Mouse (Mus musculus): ENCODE measurements around the gene Relt.

Gene Relt

DNA sequence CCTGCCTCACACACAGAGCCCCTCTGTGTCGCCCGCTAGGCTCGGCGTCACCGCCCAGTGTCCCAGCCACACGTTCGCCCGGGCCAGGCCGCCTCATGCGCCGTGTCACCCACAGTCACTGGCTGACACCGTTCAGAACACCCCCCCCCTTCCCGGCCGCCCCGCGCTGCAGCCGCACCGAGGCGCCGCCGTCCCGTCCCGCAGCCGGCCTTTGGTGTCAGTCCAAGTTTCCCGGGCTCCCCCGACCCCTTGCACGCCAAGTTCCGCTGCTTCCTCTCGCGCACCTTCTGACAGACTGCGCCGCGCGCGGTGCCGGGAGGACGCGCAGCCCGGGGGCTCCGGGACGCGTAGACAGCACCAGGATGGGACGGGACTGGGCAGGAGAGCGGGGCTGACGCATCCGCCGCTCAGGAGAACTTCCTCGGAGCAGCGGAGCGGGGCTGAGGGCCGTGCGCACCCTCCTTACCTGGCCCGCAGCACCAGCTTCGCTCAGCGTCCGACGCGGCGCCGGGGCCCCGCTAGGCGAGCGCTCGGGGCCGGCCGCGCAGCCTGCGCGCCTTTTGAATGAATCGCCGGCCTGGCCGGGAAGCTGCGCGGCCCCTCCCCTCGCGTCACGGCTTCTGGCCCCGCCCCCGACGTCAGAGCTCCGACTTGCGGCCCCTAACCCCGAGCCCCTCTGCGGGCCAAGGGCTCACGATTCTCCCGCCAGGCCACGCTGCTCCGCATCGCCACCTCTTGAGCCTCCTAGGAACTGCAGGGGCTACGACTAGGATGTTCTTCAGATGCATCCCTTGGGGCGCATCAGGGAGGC lies at the start of gene Relt:
Gene Relt, minus strand, starts transcription at position 619 of the 811 bp plus-strand sequence.
- peak; percentile 94 for DNase-seq (ENCODE audit: low read depth, low spot score)

DNA sequence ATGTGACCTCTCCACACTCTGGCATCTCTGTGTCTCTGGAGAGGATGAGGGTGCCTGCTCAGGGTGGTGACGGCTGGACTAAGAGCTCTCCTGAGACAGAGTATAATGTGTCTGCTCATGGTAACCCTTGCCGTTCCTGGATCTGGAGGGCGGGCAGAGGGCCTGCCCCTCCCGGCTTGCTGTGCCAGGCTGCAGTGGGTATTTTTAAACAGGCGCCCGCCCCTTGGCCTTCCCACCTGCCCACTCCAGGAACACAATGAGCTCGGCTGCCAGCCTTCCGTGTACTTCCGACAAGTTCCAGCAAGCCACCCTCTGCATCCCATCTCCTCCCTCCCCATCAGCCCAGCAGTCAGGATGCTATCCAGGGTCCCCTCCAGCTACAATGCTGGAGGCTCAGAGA lies 48.5 kb upstream of the Relt start:
- peak; percentile 80 for DNase-seq (ENCODE audit: low read depth, low spot score)

DNA sequence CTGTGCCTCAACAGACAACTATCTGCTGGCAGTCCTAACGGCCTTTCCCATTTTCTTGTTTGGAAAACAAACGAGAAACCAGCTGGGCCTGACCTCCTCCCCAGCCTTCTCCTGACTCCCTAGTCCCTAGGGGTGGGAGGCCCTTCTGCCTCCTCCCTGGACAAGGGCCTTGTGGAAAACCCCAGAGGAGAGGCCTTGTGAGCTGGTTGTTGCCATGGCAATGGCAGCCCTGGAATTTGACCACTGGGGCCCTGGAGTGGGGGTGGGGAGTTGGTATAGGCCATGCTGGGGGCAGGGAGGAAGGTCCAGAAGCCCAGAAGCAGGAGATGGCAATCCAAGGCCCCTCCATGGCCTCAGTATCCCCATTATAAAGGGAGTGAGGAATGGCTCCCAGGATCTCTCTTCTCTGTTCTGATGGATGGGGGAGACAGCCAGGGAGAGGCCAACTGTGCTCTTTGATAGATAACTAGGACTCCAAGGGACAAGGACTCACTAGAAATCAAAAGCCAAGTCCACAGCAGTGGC lies 48.1 kb upstream of the Relt start:
- no peak for DNase-seq (ENCODE audit: low read depth, low spot score)

DNA sequence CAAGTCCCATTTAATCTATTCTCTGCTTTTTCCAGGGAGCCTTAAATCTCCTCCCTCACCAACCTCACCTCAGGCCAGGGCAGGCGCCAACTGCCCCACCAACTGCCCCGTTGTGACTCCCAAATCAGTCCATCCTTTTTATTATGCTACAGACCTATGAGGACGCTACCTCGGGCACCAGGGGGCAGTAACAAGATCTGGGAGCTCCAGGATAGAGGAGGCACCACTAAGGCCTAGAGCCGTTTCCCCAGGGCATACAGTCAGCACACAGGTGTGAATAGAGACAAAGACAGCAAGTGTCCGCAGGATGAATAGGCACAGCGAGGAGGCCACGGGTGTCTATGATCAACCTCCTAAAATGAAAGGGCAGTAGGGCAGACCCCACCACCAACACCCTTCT lies 45.3 kb upstream of the Relt start:
- DNase-seq (ENCODE audit: low read depth, low spot score) = no peak

DNA sequence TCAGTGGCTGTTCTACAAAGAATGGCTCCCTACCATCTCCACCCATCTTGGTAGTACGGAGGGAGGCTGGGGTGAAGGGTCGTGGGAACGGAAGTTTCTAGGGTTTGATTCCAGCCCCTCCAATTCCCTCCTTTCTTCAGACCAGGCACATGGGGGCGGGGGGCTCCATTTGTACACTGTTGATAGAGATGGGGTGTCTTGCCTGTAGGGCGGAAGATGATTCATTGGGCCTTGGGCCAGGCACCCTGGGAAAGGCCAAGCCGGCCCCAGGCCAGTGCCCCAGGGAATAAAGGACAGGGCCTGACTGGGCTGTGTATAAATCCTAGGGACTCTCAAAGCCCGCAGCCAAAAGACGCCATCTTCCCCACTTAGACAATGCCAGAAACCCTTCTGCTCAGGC lies 44.8 kb upstream of the Relt start:
- no peak for DNase-seq (ENCODE audit: low read depth, low spot score)

DNA sequence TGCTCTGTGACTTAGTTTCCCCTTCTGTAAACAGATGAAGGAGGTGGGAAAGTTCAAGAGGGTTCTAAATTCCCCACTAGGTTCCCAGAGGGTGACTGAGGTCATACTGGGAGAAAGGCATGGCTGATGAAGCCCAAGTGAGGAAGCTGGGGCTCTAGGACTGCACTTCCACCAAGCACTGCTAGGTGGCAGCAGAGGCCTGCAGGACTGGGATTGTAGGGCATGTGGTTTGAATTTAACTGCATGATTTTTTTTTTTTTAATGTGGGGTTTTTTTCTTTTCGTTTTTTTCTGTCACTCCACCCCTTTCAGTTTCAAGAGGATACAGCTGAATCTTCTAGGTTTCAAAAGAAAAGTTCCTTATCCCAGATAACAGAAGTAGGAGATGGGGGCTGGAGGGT lies 44.0 kb upstream of the Relt start:
- peak; percentile 77 for DNase-seq (ENCODE audit: low read depth, low spot score)

DNA sequence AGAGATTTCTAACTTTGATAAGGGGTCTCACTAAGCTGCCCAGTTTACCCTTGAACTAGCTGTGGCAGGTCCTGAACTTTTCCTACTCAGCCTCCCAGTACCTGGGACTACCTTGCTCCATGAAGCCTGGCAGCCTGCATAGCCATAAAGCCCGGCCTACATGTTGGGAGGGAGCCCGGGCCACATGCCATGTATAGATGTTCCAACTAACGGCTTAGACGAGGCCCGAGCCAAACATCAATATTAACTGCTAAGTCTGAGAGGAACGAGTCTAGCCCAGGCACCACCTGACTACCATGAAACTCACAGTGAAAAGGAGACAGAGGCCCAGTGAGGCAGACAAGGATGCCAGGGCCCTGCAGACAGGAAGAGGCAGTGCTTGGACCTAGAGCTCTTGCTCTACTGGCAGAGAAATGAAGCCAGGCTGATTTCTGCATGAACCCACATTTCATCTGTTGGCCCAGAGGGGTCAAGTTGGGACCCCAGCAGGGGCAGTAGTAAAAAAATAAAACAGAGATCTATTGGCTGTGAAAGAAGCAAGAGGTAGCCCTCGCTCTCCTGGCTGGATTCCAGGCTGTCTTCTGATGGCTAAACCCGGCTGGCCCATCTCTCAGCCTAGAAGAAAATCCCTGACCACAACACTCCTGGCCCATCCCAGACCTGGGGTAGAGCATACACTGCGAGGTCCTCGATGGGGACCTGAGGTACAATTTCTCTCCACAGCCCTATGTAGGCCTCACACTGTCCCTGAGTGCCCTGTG lies 43.0 kb upstream of the Relt start:
- no peak for DNase-seq (ENCODE audit: low read depth, low spot score)

DNA sequence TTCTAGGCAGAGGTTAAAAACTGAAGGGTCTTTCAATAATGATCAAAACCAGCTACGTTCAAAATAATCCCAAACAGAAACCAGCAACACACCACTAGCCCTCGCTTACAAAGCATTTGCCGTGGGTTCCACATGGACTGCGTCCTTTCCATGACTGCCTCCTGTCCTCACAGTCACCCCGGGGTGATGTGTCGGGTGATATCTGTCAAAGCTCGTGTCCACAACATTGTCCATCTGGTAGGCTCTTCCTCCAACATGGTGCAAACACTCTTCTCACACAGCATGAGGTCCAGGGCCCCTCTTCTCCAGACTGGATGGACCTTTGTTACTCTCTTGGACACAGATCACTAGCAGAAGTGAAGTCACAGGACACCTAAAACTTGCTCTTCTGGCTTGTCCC lies 41.8 kb upstream of the Relt start:
- DNase-seq (ENCODE audit: low read depth, low spot score) = no peak

DNA sequence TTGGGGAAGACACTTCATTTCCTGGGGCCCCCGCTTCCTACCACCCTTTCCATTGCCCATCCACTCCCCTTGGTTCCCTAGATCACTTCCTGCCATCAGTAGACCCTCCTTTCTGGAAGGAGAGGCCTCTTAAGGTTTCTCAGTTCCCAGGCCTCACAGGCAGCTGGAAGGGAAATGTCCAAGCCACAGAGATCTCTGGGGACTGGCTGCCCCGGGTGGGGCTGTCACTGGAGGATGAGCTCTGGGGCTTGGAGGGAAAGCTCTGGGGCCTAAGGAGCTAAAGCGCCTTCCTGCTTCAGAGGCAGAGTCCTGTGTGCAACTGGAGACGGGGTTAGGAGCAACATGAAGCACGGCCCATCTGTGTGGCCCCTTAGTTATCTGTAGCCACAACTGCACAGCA lies 41.4 kb upstream of the Relt start:
- no peak for DNase-seq (ENCODE audit: low read depth, low spot score)

DNA sequence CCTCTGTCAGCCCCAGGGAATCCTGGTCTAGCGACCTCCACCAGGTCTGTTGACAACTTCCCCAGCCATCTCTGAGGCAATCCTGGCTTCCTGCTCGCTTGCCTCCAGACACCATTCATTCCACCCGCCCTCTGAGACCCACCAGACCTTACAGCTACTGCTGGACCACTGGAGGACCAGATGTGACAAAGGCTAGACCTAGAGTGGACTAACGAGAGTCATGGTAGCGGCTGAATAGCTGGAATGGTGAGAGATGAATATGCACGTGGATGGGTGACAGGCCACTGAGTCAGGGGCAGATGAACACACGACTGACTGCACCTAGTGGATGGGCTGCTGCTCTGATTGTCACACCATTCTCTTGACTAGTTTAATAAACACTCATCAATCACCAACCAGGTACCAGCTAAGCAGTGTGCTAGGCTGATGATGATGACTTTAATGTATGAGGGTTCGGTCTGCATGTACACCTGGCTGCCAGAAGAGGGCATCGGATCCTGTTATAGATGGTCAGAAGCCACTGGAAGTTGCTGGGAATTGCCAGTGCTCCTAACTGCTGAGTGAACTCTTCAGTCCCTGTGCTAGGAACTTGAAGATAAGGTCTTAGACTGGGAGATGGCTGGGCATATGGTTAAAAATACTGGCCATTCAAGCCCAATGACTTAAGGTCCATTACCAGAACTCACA lies 39.3 kb upstream of the Relt start:
- peak; percentile 68 for DNase-seq (ENCODE audit: low read depth, low spot score)

DNA sequence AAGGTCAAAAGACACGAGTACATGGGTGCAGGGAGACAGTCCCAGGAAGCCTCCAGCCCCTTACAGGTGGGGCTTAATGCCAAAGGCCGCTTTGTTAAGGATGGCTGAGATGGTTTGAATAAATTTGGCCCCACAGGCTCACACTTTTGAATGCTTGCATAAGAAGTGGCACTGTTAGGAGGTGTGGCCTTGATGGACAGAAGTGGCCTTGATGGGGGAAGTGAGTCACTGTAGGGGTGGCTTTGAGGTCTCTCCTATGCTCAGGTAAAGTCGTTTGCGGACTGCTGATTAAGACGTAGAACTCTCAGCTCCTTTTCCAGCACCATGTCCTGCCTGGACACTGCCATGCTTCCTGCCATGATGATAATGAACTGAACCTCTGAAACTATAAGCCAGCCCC lies 34.6 kb upstream of the Relt start:
- DNase-seq (ENCODE audit: low read depth, low spot score) = no peak

DNA sequence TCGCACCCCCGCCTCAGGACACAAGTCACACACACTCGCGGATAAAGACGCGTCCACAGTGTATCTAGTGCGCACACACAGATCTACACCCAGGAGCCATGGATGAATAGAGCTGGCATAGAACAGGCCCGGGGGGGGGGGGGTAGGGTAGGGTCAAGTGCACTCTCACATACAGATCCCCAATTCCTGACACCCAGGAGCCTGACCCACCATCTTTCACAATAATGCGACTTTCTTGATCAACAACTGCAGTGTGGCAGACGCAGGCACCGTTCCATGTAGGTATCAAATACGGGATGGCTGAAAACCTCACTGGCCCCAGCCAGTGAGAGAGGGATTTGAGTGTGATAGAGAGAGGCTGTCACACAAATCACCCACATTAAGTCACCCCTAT lies 31.6 kb upstream of the Relt start:
- DNase-seq (ENCODE audit: low read depth, low spot score) = no peak

DNA sequence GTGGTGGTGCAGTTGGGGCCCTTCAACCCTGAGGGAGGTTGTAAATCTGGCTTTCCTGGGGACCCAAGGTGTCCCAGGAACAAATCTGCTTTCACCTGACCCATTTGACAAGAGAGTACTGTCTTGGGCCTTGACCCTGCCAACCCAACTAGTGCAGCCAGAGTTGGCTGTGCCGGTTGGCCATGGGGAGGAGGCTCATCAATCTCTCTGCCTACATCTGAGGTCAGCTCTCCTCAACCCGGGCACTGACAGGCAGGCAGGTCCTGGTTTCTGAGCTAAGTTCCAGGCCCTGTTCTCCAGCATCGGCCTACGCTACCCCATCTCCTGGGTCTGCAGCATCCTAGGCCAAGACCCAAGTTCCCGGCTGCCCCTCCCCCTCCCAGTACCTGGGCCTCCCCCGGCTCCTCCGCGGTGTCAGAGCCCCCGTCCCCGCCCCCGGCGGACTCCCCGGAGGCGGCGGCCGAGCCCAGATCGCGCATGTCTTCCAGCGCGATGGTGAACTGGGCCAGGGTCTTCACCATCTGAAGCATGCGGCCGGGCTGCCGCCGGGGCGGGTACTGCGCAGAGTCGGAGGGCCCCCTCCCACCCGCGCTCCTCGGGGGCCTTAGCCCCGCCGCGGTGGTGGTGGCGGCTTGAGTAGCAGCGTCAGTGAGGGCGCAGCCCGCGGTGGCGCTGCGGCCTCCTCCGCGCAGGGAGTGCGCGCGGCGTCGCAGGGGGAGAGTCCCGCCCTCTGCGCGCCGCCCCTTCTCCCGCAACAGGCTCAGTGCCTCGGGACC lies 31.0 kb upstream of the Relt start:
- peak; percentile 86 for DNase-seq (ENCODE audit: low read depth, low spot score)

DNA sequence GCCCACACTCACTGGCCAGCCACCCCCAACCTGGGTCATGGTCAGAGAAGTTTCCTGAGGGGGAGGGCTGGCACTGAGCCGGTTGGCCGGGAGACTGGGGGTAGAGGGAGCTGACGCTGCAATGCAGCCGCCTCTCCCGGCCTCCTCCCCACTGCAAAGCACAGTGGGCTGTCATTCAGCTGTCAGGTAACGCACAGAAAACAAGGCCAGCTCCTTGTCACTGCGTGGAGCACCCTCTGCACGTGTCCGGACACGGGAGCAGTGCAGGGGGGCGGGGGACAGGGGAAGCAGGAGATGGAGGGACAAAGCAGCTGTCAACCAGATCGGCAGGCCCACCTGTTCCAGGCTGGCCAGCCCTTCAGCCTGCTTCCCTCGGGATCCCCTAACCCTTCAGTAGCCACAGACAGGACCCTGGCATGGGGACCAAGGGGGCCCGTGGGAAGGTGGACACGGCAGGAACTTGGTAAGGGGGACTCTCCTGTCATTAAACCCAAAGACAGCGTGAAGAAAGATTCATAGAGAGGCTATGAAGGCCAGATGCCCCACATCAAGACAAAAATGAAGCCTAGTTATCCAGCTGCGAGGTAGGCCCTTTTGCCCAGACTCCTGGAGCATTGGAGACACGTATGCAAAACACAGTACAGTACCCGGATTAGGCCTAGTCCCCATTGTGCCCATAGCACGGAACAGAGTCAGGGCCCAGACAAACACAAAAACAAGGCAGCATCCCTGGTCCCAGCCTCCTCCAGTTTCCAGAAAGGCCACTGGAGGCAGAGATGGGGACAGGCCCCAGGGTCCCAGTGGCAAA lies 30.2 kb upstream of the Relt start:
- peak; percentile 77 for DNase-seq (ENCODE audit: low read depth, low spot score)

DNA sequence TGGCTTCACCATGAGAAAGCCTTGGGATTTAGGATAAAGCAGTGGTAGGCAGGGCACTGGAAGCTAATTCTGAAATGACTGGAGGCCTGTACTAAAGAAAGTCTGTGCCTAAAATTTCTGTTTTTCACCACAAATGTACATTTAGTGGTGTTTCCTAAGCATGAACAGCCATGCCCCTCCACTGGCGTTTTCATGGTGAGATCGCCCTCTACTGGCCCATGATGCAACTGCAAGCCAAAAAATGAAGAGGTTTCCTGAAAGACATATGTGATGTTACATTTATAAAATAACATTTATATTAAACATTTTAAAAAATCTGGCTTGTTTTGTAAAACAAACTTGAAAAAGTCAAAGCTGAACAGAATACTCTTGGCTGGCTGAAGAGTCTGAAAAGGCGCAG lies 23.3 kb upstream of the Relt start:
- DNase-seq (ENCODE audit: low read depth, low spot score) = peak; percentile 75

DNA sequence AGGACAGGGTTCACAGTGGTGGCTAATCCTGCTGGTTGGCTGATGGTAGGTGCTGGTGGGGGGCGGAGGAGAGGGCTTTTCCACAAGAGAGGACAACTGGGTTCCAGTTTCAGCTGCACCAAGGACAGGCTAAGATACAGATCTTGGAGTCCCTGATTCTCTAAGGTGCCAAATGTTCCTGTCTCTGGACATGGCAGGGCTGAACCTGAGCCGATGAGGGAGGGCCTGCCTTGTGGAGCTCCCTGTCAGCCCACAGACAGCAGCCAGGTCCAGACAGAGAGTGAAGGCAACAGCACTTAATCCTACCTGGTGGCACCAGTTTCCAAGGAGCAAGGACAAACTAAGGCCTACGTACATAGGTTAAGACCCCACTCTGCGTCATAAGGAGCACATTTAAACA lies 21.2 kb upstream of the Relt start:
- DNase-seq (ENCODE audit: low read depth, low spot score) = no peak

DNA sequence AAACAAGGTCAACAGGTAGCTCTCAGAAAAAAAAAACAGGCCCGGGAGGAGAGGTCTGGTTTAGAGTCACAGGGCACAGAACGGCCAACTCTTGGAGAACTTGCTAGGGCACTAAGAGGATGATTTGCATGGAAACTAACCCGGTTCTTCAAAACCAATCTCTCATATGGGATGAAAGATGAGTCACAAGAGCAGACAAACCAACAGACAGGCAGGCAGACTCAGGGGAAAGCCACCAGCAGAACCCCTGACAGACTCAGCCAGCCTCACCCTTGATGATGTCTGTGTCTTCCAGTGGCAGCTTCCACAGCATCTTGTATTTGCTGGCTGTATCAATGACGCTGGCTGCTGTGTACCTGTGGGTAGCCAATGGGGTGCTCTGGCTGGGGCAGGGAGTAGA lies 18.7 kb upstream of the Relt start:
- no peak for DNase-seq (ENCODE audit: low read depth, low spot score)

DNA sequence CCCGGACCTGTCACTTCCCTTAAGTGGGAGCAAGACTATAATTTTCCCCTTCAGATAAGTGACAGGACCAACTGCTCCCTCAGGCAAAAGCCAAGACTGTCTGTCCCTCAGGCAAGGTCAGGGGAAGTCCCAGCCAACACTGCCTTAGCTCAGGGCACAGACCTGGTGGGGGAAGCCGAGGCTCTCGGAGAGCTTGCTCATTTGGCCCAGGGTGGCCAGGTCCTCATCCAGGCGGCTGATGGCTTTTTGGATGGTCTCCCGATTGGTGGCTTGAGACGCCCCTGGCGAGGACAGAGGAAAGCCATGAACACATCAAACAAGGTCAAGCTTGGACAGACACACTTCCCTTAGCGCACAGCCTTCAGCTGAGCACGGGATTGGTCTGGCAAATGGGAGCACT lies 18.3 kb upstream of the Relt start:
- DNase-seq (ENCODE audit: low read depth, low spot score) = no peak

DNA sequence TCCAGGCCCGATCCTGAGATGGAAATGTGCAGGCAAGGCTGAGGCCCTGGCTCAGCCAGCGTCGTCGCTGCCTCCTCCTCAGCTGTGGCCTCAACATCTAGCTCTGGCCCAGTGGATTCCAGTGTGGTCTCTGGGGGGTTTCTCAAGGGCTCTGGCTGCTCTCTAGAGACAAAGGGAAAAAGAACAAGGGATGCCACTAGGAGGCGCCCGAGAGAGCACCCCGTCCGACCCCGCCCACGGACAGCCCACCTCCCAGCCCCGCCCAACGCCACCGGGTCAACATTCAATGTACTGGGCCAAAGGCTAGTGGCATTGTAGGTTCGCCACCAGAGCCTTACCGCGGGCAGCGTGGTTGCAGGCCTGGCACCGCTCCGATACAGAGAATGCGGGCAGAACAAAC lies 16.3 kb upstream of the Relt start:
- DNase-seq (ENCODE audit: low read depth, low spot score) = peak; percentile 45

DNA sequence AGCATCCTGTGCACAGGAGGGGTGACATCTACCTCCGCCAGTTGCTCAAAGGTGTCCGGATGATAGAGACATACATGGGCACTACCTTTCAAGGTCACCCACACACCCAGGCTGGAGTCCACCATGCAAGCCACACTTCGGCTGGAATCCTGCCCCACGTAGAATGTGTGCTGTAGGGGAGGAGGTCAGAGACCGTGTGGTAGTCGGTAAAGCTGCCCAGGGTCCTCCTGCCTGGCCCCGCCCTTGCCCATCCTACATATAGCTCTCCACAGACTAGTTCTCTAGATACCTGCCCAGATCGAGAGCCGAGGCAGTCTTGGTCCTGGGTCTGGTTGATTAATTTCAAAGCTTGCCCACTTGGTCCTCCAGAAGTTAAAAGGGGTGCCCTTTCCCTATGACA lies 13.5 kb upstream of the Relt start:
- no peak for DNase-seq (ENCODE audit: low read depth, low spot score)

DNA sequence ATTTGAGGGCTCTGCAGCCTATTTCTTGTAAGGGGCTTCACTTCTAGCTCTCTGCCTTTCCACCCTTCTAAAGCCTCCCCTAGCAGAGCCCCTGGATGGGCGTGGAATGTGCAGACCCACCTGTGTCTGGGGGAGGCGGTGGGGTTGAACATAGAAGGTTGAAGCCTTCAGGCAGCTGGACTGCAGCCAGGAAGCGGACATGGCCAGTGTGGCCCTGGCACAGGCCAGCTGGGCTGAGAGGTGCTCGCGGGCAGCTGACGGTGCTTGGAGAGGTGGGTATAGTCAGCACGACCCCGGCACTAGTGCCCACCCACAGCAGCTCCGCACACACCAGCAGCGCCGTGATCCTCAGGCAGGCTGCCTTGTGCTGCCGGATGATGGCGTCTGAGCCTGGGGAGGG lies 13.0 kb upstream of the Relt start:
- no peak for DNase-seq (ENCODE audit: low read depth, low spot score)

Data from brain, adult 2 months (tissue).